Mouse (Mus musculus) embryonic fibroblast, embryonic 13.5 days (primary cell): ENCODE measurements at regions not wholly inside any gene's neighbourhood (a gene's known extent, or its start where the extent isn't known, plus 50 kb on each side); places are given as distances from the start of the nearest gene placed in this dataset.

Source experiments
- CTCF ChIP-seq: IDR thresholded peaks from 2 replicates; pipeline ENCODE4 v1.5.1; 2011; ENCODE audit warnings: mild to moderate bottlenecking, control low read depth, low read length, moderate library complexity, borderline replicate concordance; ENCODE audit not compliant: insufficient read depth
- POLR2A ChIP-seq: IDR thresholded peaks from 2 replicates; pipeline ENCODE4 v1.6.1; 2011; ENCODE audit warnings: low read depth, mild to moderate bottlenecking, control low read depth, low read length, moderate library complexity

- TF ChIP-seq POLR2A (no peak), CTCF (no peak)
Observed at GRCm38 (mm10) chr15:62778899-62779298, 1066.1 kb downstream of the Gsdmc2 start.
